Mouse (Mus musculus) intestine, postnatal 0 days (tissue): ENCODE data around the gene Hspd1. TPM values are rescaled to one million over a fixed set of nuclear protein-coding genes. Genes with fewer than 3 reads are reported as not detected.

Experiments used
- ATAC-seq: fragments of 200-750 bp; cut with Nextera tagmentation; 2 replicates; pipeline ENCODE4 v1.8.0; 2017; ENCODE audit warnings: mild to moderate bottlenecking, moderate TSS enrichment, moderate library complexity
- H3K27ac ChIP-seq: fragments of 300-500 bp; sonication (generic); 2 replicates; pipeline ENCODE4 v1.5.1; 2014; ENCODE audit warnings: mild to moderate bottlenecking, low read depth, low read length, moderate library complexity
- H3K27me3 ChIP-seq: fragments of 300-500 bp; sonication (generic); replicated peaks from 2 replicates; pipeline ENCODE4 v1.6.1; 2014; ENCODE audit warnings: low read length, mixed read lengths; ENCODE audit not compliant: control insufficient read depth, insufficient read depth
- H3K36me3 ChIP-seq: fragments of 300-500 bp; sonication (generic); 2 replicates; pipeline ENCODE4 v1.6.1; 2014; ENCODE audit warnings: mild to moderate bottlenecking, moderate library complexity; ENCODE audit not compliant: control insufficient read depth, insufficient read depth
- H3K4me1 ChIP-seq: fragments of 300-500 bp; sonication (generic); replicated peaks from 2 replicates; pipeline ENCODE4 v1.6.1; 2014; ENCODE audit warnings: antibody characterized with exemption, low read length, mixed read lengths; ENCODE audit not compliant: control insufficient read depth, insufficient read depth
- H3K4me2 ChIP-seq: fragments of 300-500 bp; sonication (generic); replicated peaks from 2 replicates; pipeline ENCODE4 v1.6.1; 2014; ENCODE audit warnings: low read depth, mild to moderate bottlenecking, moderate library complexity
- H3K4me3 ChIP-seq: fragments of 300-500 bp; sonication (generic); 2 replicates; pipeline ENCODE4 v1.5.1; 2014; ENCODE audit warnings: low read depth, low read length
- H3K9ac ChIP-seq: fragments of 300-500 bp; sonication (generic); 2 replicates; pipeline ENCODE4 v1.6.1; 2014; ENCODE audit warnings: mild to moderate bottlenecking, low read depth, low read length
- H3K9me3 ChIP-seq: fragments of 300-500 bp; sonication (generic); 2 replicates; pipeline ENCODE4 v1.6.1; 2016; ENCODE audit warnings: mixed run types; ENCODE audit not compliant: control insufficient read depth
- CTCF ChIP-seq: sonication (generic); IDR thresholded peaks from 2 replicates; pipeline ENCODE4 v1.5.1; 2016; ENCODE audit warnings: low read depth, mild to moderate bottlenecking, control low read depth, antibody characterized with exemption, moderate library complexity
- WGBS: fragments of 180-500 bp; shearing (Covaris S2); extraction: QIAGEN DNeasy Blood & Tissue Kit; methylation state at CpG from one replicate; pipeline ENCODE4 v1.1.7; 2014; 5-methylcytosine and 5-hydroxymethylcytosine counted together
- polyA plus RNA-seq: library from polyadenylated mRNA; unstranded; fragments of >200 nt; fragmentation: Nextera tagmentation; extraction: Ambion mirVana; gene quantifications from 2 replicates; pipeline ENCODE4 v1.2.1, GENCODE M21; 2015

Gene Hspd1
- polyA plus RNA-seq, 1 experiment from 2014 or later, result 164 TPM

DNA sequence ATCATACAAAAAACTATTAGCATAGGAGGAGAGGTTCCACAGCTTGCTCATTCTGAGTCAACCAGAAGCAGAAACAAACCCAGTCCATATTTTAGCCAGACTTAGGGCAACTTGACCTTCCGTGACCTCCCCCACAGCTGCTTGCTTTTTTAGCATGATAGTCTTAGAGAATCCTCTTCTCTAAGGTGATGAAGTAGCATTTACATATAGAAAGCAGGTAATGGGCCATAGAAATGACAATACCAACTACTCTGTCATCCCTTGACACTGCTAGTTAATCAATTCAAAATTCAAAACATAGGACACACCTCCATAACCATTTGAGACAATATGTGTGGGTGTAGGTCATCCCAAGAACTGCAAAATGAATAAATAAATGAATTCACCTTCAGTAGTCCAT is 48.1 kb downstream of the Hspd1 start:
- Histone ChIP-seq H3K9me3 (0 out of 2 replicates have a peak, but pooled peaks cover 6% of the 10 kb centered on the region), H3K4me3 (no peak overlapping the region), H3K27ac (no peak overlapping the region), H3K9ac (no peak overlapping the region), H3K27me3 (no peaks in the 10 kb centered on the region), H3K4me2 (no peak overlapping the region), H3K36me3 (no peaks in the 10 kb centered on the region), H3K4me1 (no peaks in the 10 kb centered on the region)
- ATAC-seq, result no peak
- 92% methylated on average over 1 of the region's 1 CpGs for WGBS
- TF ChIP-seq CTCF, result no peak

- ATAC-seq, result no peak
- H3K4me2 ChIP-seq, result no peak overlapping the region
- H3K4me1 ChIP-seq, result no peaks in the 10 kb centered on the region
- no peak overlapping the region for H3K27ac ChIP-seq
- H3K27me3 ChIP-seq, result no peaks in the 10 kb centered on the region
- no peaks in the 10 kb centered on the region for H3K36me3 ChIP-seq
- TF ChIP-seq CTCF, result no peak
- H3K4me3 ChIP-seq, result no peak overlapping the region
- H3K9ac ChIP-seq, result no peak overlapping the region
- no peaks in the 10 kb centered on the region for H3K9me3 ChIP-seq
Measured at GRCm38 (mm10) chr1:55031026-55031779, 56.8 kb downstream of the Hspd1 start.

DNA sequence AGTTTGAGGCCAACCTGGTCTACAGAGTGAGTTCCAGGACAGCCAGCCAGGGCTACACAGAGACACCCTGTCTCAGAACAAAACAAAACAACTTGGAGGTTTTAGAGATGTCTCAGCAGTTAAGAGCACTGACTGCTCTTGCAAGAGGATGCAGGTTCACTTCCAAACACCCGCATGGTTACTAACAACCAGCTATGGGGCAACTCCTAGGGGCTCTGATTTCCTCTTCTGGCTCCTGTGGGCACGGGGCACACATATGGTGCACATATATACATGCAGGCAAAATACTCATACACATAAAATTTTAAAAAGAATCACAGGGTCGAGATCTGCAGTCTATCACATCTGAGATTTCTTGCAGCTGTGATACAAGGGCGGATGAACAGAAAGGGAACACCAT is 58.6 kb downstream of the Hspd1 start:
- Histone ChIP-seq H3K9ac (no peak overlapping the region), H3K9me3 (no peaks in the 10 kb centered on the region), H3K27me3 (no peaks in the 10 kb centered on the region), H3K4me2 (peak overlapping the region; percentile 24; the same call in 1 of the 2 replicates), H3K4me1 (no peaks in the 10 kb centered on the region), H3K4me3 (no peak overlapping the region), H3K36me3 (no peaks in the 10 kb centered on the region), H3K27ac (no peak overlapping the region)
- 73% methylated on average over 4 of the region's 4 CpGs for whole genome bisulfite sequencing
- TF ChIP-seq CTCF, result no peak
- no peak for ATAC-seq

GRCm38 (mm10) chr1:55028512-55029249 is 59.4 kb downstream of the Hspd1 start:
- no peaks in the 10 kb centered on the region for H3K4me1 ChIP-seq
- no peak for ATAC-seq
- H3K4me3 ChIP-seq, result no peak overlapping the region
- H3K27me3 ChIP-seq, result no peaks in the 10 kb centered on the region
- H3K27ac ChIP-seq, result peak overlapping the region; percentile 50; the same call in 1 of the 2 replicates
- peak overlapping the region; percentile 24 for H3K4me2 ChIP-seq
- no peaks in the 10 kb centered on the region for H3K36me3 ChIP-seq
- 65% methylated on average over 11 of the region's 11 CpGs for WGBS
- no peak overlapping the region for H3K9ac ChIP-seq
- no peaks in the 10 kb centered on the region for H3K9me3 ChIP-seq
- TF ChIP-seq CTCF, result no peak

DNA sequence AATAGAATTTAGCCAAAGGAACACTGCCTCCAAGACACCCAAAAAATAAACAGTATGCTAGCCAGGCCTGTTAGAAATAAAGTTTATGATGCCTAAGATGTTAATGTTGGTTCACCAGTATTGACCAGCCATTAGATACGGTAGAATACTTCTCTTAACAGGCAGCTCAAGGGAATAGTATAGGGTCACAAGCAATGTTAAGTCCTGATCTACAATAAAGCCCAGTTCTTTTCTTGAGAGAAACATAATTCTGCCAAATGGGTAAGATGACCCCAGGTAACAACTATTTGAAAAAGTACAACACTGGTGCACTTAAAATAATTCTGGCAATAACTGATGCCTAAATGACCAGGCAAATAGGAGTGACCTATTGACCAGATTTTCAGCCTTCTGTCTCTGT is 60.1 kb downstream of the Hspd1 start:
- Histone ChIP-seq H3K27me3 (no peaks in the 10 kb centered on the region), H3K4me3 (peak overlapping the region; percentile 94; the same call in 1 of the 2 replicates), H3K4me1 (no peaks in the 10 kb centered on the region), H3K27ac (no peak overlapping the region), H3K9ac (no peak overlapping the region; the same call in 1 of the 2 replicates), H3K9me3 (no peaks in the 10 kb centered on the region), H3K36me3 (no peaks in the 10 kb centered on the region), H3K4me2 (peak overlapping the region; percentile 54)
- 94% methylated on average over 1 of the region's 1 CpGs for WGBS
- TF ChIP-seq CTCF, result no peak
- ATAC-seq, result no peak

Other genes starting within 250 kb of the Hspd1 start
- gene Ankrd44, start 161.9 kb downstream of the Hspd1 start, polyA plus RNA-seq, result 5.5 and 7.0 TPM in 2 replicates
- gene Sf3b1, start 60.8 kb downstream of the Hspd1 start, polyA plus RNA-seq, result 146 and 149 TPM in 2 replicates
- gene Coq10b, start 35.5 kb downstream of the Hspd1 start, polyA plus RNA-seq, result 25.8 and 29.7 TPM in 2 replicates
- 395 and 427 TPM in 2 replicates for gene Hspe1, start 111 bp downstream of the Hspd1 start, polyA plus RNA-seq
- gene Mob4, start 43.0 kb upstream of the Hspd1 start, polyA plus RNA-seq, result 87.1 and 95.3 TPM in 2 replicates
- 2.8 and 3.4 TPM in 2 replicates for gene Rftn2, start 138.5 kb upstream of the Hspd1 start, polyA plus RNA-seq
- 1.7 and 1.9 TPM in 2 replicates for gene Mars2, start 148.9 kb upstream of the Hspd1 start, polyA plus RNA-seq